In genomic region chr8:65103632-65104031, GRCm38 (mm10) we compare ENCODE assay signal across 36 mouse cellular contexts. TPM values are rescaled to one million over a fixed set of nuclear protein-coding genes. Genes with fewer than 3 reads are reported as not detected.
DNase-seq lines count a peak whose midpoint lies in the region; ATAC-seq lines count a peak whose summit lies in the region.
"Had no signal": no experiment of that assay in that cellular context is flagged by ENCODE, and none has a peak within 500 bp of the region (broad histone marks: within the 10 kb centered on the region; RNA-seq: fewer than 3 reads in every experiment).

No protein-coding gene starts in this region.

- DNase-seq in forebrain, embryonic 11.5 days (ENCODE audit: low spot score), result no peak
- DNase-seq in hindbrain, embryonic 14.5 days (ENCODE audit: low spot score), result no peak
- DNase-seq in hindbrain, embryonic 10.5 days (ENCODE audit: low spot score), result no peak
- DNase-seq in neural tube, embryonic 10.5 days (ENCODE audit: extremely low spot score, low spot score), result no peak
- DNase-seq in cerebellum, adult 18-20 months, result no peak
- DNase-seq: adrenal gland, adult 2 months; adrenal gland, postnatal 36 days; cerebellum, adult 8-10 months; cerebellum, postnatal 25 days; gastrocnemius, adult 2 months; gastrocnemius, postnatal 36 days; heart, adult 18-20 months; heart, postnatal 36 days; kidney, adult 11 months; kidney, postnatal 14 days; liver, embryonic 13.5 days; lung, adult 18-20 months; lung, postnatal 4 days; thymus, postnatal 14 days had no signal

- H3K9ac ChIP-seq in forebrain, embryonic 13.5 days, result no peak overlapping the region
- H3K9ac ChIP-seq in forebrain, embryonic 11.5 days (ENCODE audit: low read length), result no peak overlapping the region
- H3K9ac ChIP-seq in hindbrain, embryonic 14.5 days, result no peak overlapping the region
- no peak overlapping the region for H3K9ac ChIP-seq in neural tube, embryonic 13.5 days
- H3K9ac ChIP-seq: limb, embryonic 15.5 days; liver, embryonic 13.5 days had no signal

- no peaks in the 10 kb centered on the region for H3K4me1 ChIP-seq in forebrain, embryonic 13.5 days
- no peaks in the 10 kb centered on the region for H3K4me1 ChIP-seq in forebrain, embryonic 11.5 days (replicated peaks; ENCODE audit: control insufficient read depth, insufficient read depth, low read length)
- H3K4me1 ChIP-seq in hindbrain, embryonic 14.5 days (replicated peaks; ENCODE audit: control insufficient read depth, insufficient read depth, low read length), result no peaks in the 10 kb centered on the region
- H3K4me1 ChIP-seq in hindbrain, embryonic 10.5 days (replicated peaks), result no peaks in the 10 kb centered on the region
- no peaks in the 10 kb centered on the region for H3K4me1 ChIP-seq in neural tube, embryonic 13.5 days (replicated peaks)
- H3K4me1 ChIP-seq: limb, embryonic 10.5 days; limb, embryonic 15.5 days; liver, embryonic 13.5 days; megakaryocyte, embryonic 14.5 days had no signal

- no peaks in the 10 kb centered on the region for H3K9me3 ChIP-seq in forebrain, embryonic 13.5 days (replicated peaks)
- H3K9me3 ChIP-seq in forebrain, embryonic 11.5 days (ENCODE audit: control insufficient read depth, low read length), result no peaks in the 10 kb centered on the region
- no peaks in the 10 kb centered on the region for H3K9me3 ChIP-seq in hindbrain, embryonic 14.5 days (ENCODE audit: control insufficient read depth, low read length)
- no peaks in the 10 kb centered on the region for H3K9me3 ChIP-seq in hindbrain, embryonic 10.5 days
- H3K9me3 ChIP-seq in neural tube, embryonic 13.5 days, result no peaks in the 10 kb centered on the region
- H3K9me3 ChIP-seq: limb, embryonic 10.5 days; limb, embryonic 15.5 days; liver, embryonic 13.5 days; megakaryocyte, embryonic 14.5 days had no signal

- H3K4me2 ChIP-seq in forebrain, embryonic 13.5 days, result no peak overlapping the region
- H3K4me2 ChIP-seq in forebrain, embryonic 11.5 days (ENCODE audit: low read depth, low read length, severe bottlenecking), result no peak overlapping the region
- H3K4me2 ChIP-seq in hindbrain, embryonic 14.5 days (replicated peaks), result no peak overlapping the region
- H3K4me2 ChIP-seq in neural tube, embryonic 13.5 days, result no peak overlapping the region
- H3K4me2 ChIP-seq: heart, embryonic 11.5 days; limb, embryonic 15.5 days; liver, embryonic 13.5 days had no signal

- H3K36me3 ChIP-seq in forebrain, embryonic 13.5 days (ENCODE audit: poor library complexity, severe bottlenecking), result no peaks in the 10 kb centered on the region
- no peaks in the 10 kb centered on the region for H3K36me3 ChIP-seq in forebrain, embryonic 11.5 days (ENCODE audit: control insufficient read depth, insufficient read depth, low read length)
- no peaks in the 10 kb centered on the region for H3K36me3 ChIP-seq in hindbrain, embryonic 14.5 days (replicated peaks; ENCODE audit: control insufficient read depth, insufficient read depth)
- H3K36me3 ChIP-seq in hindbrain, embryonic 10.5 days, result no peaks in the 10 kb centered on the region
- no peaks in the 10 kb centered on the region for H3K36me3 ChIP-seq in neural tube, embryonic 13.5 days
- H3K36me3 ChIP-seq: limb, embryonic 10.5 days; limb, embryonic 15.5 days; liver, embryonic 13.5 days had no signal

- 61% methylated on average over 7 of the region's 7 CpGs for WGBS in forebrain, embryonic 13.5 days
- WGBS in forebrain, embryonic 11.5 days, result 82% methylated on average over 7 of the region's 7 CpGs
- WGBS in hindbrain, embryonic 14.5 days, result 55% methylated on average over 7 of the region's 7 CpGs
- WGBS in hindbrain, embryonic 10.5 days, result 84% methylated on average over 7 of the region's 7 CpGs
- WGBS in neural tube, embryonic 13.5 days, result 64% methylated on average over 7 of the region's 7 CpGs

- 0 out of 2 replicates have a peak, but pooled peaks have one; percentile 27 for ATAC-seq in forebrain, embryonic 13.5 days
- no peak for ATAC-seq in forebrain, embryonic 11.5 days (replicated peaks; ENCODE audit: low FRiP score)
- 0 out of 2 replicates have a peak, but pooled peaks have one; percentile 34 for ATAC-seq in hindbrain, embryonic 14.5 days (ENCODE audit: low FRiP score)
- peak; percentile 19; the same call in 1 of the 2 replicates for ATAC-seq in neural tube, embryonic 13.5 days (ENCODE audit: low read depth)
- ATAC-seq: activated CD4-positive, CD25-positive, alpha-beta regulatory T cell, adult 4 months; inflammation-experienced regulatory T-cells, adult 6 months; lung, postnatal 0 days had no signal

- H3K4me3 ChIP-seq in forebrain, embryonic 13.5 days, result no peak overlapping the region
- no peak overlapping the region for H3K4me3 ChIP-seq in forebrain, embryonic 11.5 days (ENCODE audit: low read depth, low read length)
- H3K4me3 ChIP-seq in hindbrain, embryonic 14.5 days (replicated peaks; ENCODE audit: low read length), result no peak overlapping the region
- H3K4me3 ChIP-seq in hindbrain, embryonic 10.5 days, result no peak overlapping the region
- no peak overlapping the region for H3K4me3 ChIP-seq in neural tube, embryonic 13.5 days
- H3K4me3 ChIP-seq: gastrocnemius, adult 2 months; limb, embryonic 10.5 days; limb, embryonic 15.5 days; liver, embryonic 13.5 days; megakaryocyte, embryonic 14.5 days had no signal

- no peaks in the 10 kb centered on the region for H3K27me3 ChIP-seq in forebrain, embryonic 13.5 days
- H3K27me3 ChIP-seq in forebrain, embryonic 11.5 days (ENCODE audit: control insufficient read depth, insufficient read depth, low read length), result no peaks in the 10 kb centered on the region
- H3K27me3 ChIP-seq in hindbrain, embryonic 14.5 days (ENCODE audit: control insufficient read depth, insufficient read depth, low read length), result no peaks in the 10 kb centered on the region
- H3K27me3 ChIP-seq in hindbrain, embryonic 10.5 days (ENCODE audit: insufficient read depth, poor library complexity, severe bottlenecking), result no peaks in the 10 kb centered on the region
- H3K27me3 ChIP-seq in neural tube, embryonic 13.5 days, result no peaks in the 10 kb centered on the region
- H3K27me3 ChIP-seq: CH12.LX; limb, embryonic 15.5 days; liver, embryonic 13.5 days; megakaryocyte, embryonic 14.5 days had no signal

- no peak overlapping the region for H3K27ac ChIP-seq in forebrain, embryonic 13.5 days
- no peak overlapping the region for H3K27ac ChIP-seq in forebrain, embryonic 11.5 days (ENCODE audit: low read depth, low read length)
- no peak overlapping the region for H3K27ac ChIP-seq in hindbrain, embryonic 14.5 days
- no peak overlapping the region for H3K27ac ChIP-seq in hindbrain, embryonic 10.5 days
- H3K27ac ChIP-seq in neural tube, embryonic 13.5 days (replicated peaks), result no peak overlapping the region
- H3K27ac ChIP-seq: gastrocnemius, adult 2 months; limb, embryonic 10.5 days; limb, embryonic 15.5 days; liver, embryonic 13.5 days had no signal

RNA-seq across cellular contexts. Expression of gene BC030870, which starts 25.7 kb away (rescaled TPM):
- not detected in 2 replicates for polyA plus RNA-seq in forebrain, embryonic 13.5 days (2015; fragmentation: Nextera tagmentation; extraction: Ambion mirVana)
- not detected in 2 replicates for polyA plus RNA-seq in forebrain, embryonic 11.5 days (2014; fragmentation: Nextera tagmentation; extraction: Ambion mirVana)
- not detected in 2 replicates for polyA plus RNA-seq in hindbrain, embryonic 14.5 days (2014; fragmentation: Nextera tagmentation; extraction: Ambion mirVana)
- polyA plus RNA-seq in hindbrain, embryonic 10.5 days (2016; fragmentation: Nextera tagmentation; extraction: Ambion mirVana), result not detected in 2 replicates
- not detected in 2 replicates for polyA plus RNA-seq in neural tube, embryonic 13.5 days (2015; fragmentation: Nextera tagmentation; extraction: Ambion mirVana)
- polyA plus RNA-seq: adrenal gland, adult 2 months; C2C12; embryonic facial prominence, embryonic 11.5 days; heart, embryonic 11.5 days; inflammation-experienced regulatory T-cells, adult 6 months; limb, embryonic 10.5 days; limb, embryonic 15.5 days; testis, adult 2 months; urinary bladder, adult 2 months had no signal

RNA-seq across cellular contexts. Expression of gene Gm10663, which starts 28.8 kb away (rescaled TPM):
- not detected in 2 replicates for polyA plus RNA-seq in forebrain, embryonic 13.5 days (2015; fragmentation: Nextera tagmentation; extraction: Ambion mirVana)
- polyA plus RNA-seq in forebrain, embryonic 11.5 days (2014; fragmentation: Nextera tagmentation; extraction: Ambion mirVana), result not detected in 2 replicates
- polyA plus RNA-seq in hindbrain, embryonic 14.5 days (2014; fragmentation: Nextera tagmentation; extraction: Ambion mirVana), result not detected in 2 replicates
- not detected in 2 replicates for polyA plus RNA-seq in hindbrain, embryonic 10.5 days (2016; fragmentation: Nextera tagmentation; extraction: Ambion mirVana)
- not detected in 2 replicates for polyA plus RNA-seq in neural tube, embryonic 13.5 days (2015; fragmentation: Nextera tagmentation; extraction: Ambion mirVana)
- polyA plus RNA-seq: activated CD4-positive, CD25-positive, alpha-beta regulatory T cell, adult 4 months; adrenal gland, adult 2 months; C2C12; embryonic facial prominence, embryonic 11.5 days; heart, embryonic 11.5 days; heart, embryonic 16.5 days; inflammation-experienced regulatory T-cells, adult 6 months; kidney, embryonic 14.5 days; limb, embryonic 10.5 days; limb, embryonic 15.5 days; liver, embryonic 13.5 days; lung, postnatal 0 days; stomach, embryonic 14.5 days; testis, adult 2 months; urinary bladder, adult 2 months had no signal
